Mouse (Mus musculus): Measurements from ENCODE around the gene Prkar2a.

Prkar2a gene

DNA sequence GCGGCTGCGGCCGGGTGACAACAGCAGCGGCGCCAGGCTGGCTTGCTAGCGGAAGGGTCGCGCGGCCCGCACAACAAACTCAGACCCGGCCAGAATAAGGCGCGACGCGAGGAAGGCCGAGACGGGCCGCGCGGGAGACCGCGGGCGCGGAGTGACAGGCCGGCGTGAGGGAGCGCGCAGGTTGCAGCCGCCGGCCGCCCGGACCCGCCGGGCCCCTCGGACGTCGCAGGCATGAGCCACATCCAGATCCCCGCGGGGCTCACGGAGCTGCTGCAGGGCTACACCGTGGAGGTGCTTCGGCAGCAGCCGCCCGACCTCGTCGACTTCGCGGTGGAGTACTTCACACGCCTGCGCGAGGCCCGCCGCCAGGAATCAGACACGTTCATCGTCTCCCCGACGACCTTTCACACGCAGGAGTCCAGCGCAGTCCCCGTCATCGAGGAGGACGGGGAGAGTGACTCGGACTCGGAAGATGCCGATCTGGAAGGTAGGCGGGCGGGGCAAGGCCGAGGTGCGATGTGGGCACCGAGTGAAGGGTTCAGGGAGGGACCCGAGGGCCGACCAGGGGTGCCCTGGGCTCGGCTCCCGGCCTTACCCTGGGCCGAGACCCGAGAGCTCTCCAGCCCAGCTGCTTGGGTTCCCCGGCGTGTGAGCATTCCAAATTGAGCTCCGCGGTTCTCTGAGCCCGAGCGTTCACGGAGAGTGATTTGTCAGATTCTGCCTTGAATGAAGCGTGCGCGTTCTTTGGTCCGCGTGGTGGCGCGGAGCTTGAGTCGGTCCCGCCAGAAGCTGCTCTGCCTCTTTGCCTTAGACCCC, 3.3 kb downstream of the Prkar2a start:
- DNase-seq, result peak; percentile 40

GRCm38 (mm10) chr9:108693946-108694345, 4.8 kb downstream of the Prkar2a start:
- DNase-seq, result no peak

DNA sequence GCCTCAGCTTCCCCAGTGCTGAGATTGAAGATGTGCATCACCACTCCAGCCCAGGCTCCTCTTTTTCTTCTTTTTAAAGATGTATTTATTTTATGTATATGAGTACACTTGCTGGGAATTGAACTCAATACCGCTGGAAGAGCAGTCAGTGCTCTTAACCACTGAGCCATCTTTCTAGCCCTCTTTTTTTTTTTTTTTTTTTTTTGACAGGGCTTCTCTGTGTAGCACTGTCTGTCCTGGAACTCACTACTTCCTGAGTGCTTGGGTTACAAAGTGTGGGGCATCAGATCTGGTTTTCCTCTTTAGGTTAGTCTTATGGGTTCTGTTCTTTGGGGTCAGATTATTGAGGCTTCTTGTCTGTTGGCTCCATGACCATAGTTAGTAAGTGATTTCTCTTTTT, 5.4 kb downstream of the Prkar2a start:
- no peak for DNase-seq

GRCm38 (mm10) chr9:108702476-108702875, 13.4 kb downstream of the Prkar2a start:
- DNase-seq, result no peak

DNA sequence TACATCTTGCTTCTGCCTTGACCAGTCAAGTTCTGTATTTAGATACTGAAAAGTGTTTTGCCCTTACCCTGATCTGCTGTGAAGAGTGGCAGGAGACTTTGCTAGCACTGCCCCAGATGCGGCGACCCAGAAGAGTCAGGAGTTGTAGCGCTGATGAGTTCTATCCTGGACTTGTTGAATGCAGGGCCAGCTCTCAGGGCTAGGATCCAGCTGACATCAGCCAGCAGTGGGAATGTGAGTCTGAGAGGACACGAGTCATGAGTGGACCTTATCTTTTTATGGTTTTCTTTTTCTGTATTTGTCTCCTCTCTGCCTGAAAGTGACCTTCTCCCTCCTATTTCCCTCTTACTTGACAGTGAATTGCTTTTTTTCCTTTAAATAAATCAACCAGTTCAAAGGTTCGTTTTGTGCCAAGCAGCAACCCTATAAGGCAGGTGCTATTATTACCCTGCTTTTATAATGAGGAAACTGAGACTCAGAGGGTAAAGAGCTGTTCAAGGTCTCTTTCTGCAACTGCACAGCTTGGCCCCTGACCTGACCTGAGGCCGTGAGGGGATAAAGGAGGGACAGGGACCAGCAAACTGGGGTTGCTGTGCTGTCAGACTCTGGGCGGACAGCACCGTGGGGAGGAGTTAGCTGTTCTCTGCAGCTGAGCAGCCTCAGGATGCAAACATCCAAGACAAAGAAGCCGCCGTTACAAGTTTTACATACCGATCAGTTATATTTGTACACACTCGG, 14.4 kb downstream of the Prkar2a start:
- no peak for DNase-seq

GRCm38 (mm10) chr9:108704591-108704990, 15.5 kb downstream of the Prkar2a start:
- no peak for DNase-seq

- DNase-seq, result no peak
These were observed 18.1 kb downstream of the Prkar2a start for GRCm38 (mm10) chr9:108707212-108707611.

GRCm38 (mm10) chr9:108708833-108709232, 19.7 kb downstream of the Prkar2a start:
- no peak for DNase-seq

DNA sequence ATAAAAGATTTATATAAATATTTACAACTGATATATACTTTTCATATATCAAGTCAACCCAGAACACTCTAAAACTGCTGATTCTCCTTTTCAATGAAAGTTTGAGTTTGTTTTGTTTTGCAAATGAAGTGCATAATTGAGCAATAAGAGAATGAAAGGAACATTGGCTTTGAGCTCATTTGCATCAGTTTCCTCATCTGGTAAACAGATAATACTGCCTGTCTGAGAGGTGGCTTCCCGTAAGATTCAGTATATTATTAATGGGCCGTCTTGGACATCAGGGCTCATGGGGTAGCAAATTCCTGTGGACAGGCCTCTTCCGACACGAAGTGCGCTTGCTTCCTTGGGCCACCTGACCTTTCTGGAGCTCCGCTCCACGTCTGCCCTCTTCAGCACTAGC, 21.7 kb downstream of the Prkar2a start:
- DNase-seq, result no peak

- DNase-seq, result no peak
These were observed 27.1 kb downstream of the Prkar2a start for GRCm38 (mm10) chr9:108716199-108716598.

DNA sequence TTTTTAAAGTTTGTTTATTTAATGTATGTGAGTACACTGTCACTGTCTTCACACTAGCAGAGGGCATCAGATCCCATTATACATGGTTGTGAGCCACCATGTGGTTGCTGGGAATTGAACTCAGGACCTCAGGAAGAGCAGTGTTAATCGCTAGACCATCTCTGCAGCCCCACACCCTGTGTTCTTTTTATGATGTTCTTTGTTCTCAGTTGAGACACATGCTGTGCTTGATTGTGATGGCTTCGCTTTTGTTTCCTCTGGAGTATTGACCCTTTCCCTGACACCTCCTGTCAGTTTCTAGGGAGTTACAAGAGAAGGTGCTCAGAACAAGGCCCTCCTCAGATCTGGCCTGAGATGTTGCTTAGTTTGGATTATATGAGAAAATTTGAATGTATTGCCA, 34.6 kb downstream of the Prkar2a start:
- no peak for DNase-seq

DNA sequence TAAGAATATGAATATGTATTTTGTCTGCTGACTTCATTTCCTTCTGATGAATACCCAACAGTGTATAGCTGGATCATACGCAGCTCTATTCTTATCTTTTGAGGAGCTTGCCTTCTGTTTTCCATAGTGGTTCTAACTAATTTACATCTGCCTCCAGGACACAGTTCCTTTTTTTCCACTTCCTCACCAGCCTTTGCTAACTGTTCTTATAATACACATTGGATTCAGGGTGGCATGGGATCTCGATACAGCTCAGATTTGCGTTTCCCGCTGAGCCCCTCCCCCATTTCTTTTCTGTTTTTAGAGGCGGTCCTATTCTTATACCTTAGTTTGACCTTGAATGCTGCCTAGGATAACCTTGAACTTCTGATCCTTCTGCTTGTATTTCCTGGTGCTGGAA, 37.0 kb downstream of the Prkar2a start:
- DNase-seq, result no peak

DNA sequence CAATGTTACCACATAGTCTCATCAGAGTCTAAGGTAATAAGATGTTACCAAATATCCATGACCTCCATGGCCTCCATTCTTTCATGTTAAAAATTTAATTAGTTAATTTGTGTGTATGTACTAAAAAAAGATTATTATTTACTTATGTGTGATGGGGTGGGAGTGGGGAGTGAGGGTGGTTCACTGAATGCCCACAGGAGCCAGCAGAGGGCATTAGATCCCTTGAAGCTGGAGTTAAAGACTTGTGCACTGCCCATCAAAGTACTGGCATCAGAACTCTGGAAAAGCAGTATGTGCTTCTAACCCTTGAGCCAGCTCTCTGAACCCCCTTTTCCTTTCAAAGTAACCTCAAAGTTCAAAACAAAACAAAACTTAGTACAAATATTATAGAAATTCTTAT, 39.9 kb downstream of the Prkar2a start:
- DNase-seq, result no peak

DNA sequence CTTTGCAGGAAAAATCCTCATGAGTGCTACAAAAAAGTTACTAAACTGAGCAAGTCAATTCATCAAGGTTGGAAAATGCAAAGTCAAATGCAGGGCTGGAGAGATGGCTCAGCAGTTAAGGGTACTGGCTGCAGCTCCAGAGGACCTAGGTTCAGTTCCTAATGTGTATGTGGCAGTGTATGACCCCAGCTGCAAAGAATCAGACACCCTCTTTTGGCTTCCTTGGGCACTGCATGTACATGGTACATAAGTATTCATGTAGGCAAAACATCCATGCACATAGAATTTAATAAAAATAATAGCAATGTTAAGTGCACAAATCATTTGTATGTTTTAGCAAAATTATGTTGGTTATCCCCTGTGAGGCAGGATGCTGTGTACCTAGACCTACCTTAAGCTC, 43.3 kb downstream of the Prkar2a start:
- no peak for DNase-seq

DNA sequence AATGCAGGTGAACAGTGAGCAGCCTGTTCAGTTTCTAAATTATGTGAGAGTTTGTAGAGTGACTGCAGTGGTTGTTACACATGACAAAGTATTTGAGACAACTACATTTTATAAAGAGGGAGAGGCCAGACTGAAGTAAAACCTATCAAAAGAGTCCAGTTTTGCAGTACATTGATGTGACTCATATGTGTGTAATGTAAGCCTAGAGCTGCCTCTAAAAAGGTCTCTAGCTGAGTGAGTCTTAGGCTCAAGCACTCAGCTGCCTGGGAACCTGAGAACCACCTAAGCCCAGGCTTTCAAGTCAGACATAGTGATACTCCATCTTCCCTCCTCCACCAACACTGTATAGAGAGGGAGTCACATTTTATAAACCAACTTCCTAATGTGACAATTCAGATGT, 45.5 kb downstream of the Prkar2a start:
- no peak for DNase-seq

DNA sequence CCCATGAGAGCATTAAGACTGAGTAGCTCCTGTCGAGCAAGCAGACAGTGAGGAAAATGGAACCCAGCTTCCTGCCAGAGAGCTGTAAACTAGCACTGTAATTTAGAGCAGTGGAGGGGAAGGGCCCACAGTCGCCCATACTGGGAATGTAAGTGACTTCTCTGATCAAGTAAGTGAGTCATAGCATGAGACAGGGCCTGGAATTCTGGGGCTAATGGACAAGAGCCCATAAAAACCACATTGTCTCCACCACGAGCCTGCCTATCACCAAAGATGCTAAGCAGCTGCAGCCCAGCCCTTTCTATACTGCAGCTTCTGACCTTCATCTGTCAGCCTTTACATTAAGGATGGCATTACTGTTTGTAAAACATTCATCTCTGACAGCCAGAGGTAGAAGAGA, 50.1 kb downstream of the Prkar2a start:
- no peak for DNase-seq

DNA sequence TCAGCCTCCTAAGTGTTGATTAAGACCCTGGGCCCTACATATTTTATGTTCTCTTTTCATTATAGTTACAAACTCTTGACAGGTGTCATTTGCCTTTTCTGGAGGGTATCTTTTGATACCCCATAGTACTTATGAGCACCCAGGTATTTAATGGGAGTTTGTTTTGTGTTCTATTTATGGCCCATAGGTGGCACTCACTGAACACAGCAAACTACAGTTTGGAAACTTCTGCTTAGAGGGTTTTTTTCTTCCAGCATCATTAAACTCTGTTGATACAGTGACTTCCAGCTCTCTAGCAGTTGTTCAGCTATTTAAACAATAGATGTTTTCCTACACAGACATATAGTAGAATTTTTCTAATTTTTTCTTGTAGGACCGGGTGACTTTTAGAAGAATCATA, 50.9 kb downstream of the Prkar2a start:
- no peak for DNase-seq

DNA sequence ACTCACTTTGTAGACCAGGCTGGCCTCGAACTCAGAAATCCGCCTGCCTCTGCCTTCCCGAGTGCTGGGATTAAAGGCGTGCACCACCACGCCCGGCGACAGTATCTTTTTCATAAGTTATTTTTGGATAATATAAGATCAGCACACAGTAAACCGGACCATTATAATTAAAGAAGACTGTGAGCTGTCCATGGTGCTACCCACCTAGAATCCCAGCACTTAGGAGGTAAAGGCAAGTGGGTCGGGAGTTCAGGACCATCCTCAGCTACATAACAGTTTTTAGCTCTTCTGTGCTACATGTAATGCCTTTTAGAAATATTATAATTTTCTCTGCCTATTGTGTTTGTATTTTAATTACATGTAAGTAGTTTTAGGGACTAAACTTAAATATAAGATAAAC, 52.9 kb downstream of the Prkar2a start:
- DNase-seq, result no peak

GRCm38 (mm10) chr9:108746876-108747499, 57.9 kb downstream of the Prkar2a start:
- DNase-seq, result no peak

DNA sequence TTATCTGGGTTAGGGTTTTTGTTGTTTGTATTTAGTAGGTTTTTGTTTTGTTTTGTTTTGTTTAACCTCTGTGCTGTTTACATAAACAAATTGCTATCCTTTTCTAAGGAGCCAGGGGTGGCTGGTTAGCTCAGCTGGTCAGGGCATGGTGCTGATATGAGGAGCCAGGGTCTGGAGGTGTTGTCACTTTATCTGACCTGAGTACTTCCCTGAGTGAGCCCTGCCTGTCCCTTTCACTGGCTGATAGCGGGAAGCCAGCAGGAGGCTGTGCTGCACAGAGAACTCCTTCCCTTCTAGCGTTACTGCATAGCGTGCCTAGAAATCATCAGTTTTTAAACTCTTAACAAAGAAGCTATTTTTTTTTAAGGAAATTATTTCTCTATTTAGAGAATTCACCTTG, 58.6 kb downstream of the Prkar2a start:
- DNase-seq, result no peak

DNA sequence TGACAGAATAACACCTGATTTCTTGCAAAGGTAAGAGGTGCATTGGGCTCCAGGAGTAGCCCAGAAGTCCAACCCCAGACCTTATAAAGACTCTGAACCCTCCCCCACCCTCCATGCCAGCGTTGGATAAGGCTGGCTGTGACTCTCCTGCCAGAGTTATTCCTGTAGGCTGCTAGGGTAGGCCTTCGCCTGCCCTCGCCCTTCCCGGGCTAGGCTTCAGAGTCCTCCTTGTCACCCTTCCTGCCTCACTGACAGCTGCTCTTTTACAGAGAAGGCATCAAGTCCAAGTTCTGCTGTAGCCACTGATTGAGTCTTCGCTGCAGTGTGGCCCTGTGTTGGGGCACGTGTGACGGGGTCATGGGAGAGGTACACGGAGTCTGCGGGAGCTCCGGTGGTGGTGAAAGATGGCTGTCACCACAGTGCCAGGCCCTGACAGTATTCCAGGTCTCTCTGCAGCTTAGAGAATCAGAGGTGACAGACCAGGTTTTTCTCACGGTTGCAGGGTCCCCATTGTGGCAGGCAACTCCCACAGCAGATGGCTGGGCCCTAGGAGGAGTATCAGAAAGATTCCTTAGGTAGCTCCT, 59.6 kb downstream of the Prkar2a start:
- no peak for DNase-seq

GRCm38 (mm10) chr9:108750616-108751015, 61.5 kb downstream of the Prkar2a start:
- DNase-seq, result no peak

DNA sequence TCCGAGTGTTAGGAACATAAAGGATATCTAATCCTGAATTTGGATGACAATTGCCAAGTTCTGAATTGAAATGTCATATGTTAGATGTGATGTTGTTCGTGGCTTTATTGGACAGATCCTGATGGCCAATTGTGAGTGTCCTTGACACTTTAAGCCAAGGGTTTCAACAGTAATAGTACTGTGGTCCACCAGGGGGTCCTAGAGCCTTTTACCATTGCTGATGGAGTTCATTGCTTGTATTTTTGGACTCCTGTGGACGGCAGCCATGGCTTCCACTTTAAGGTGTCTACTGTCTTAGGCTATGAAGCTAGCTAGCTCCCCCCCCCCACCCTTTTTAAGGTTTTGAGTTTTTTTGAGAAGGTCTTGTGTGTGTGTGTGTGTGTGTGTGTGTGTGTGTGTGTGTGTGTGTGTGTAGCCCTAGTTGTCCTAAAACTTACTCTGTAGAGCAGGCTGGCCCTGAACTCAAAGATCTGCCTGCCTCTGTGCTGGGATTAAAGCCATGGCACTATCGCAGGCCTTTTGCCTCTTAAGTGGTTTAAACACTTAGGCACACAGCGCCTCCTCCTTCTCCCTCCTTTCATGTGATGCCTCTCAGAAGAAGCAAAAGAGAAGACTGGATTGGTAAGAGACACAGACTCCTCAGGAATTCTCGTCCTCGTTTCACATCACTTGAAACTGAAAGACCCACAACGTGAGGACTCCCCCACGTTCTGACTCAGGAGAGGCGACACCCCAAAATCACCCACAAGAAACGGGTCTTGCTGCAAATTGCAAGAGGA, 63.2 kb downstream of the Prkar2a start:
- DNase-seq, result no peak

Measured in cerebellum, adult 11 months (tissue).